In genomic region chr4:109072891-109073290, GRCm38 (mm10) we compare ENCODE assay signal across 20 mouse cellular contexts.
DNase-seq lines count a peak whose midpoint lies in the region; ATAC-seq and TF ChIP-seq lines count a peak whose summit lies in the region.
"Had no signal": no experiment of that assay in that cellular context is flagged by ENCODE, and none has a peak within 500 bp of the region (broad histone marks: within the 10 kb centered on the region; RNA-seq: fewer than 3 reads in every experiment).

No protein-coding gene starts in this region.

- peaks cover 7% of the 10 kb centered on the region for H3K4me1 ChIP-seq in midbrain, embryonic 13.5 days (replicated peaks)
- H3K4me1 ChIP-seq in midbrain, embryonic 10.5 days, result no peaks in the 10 kb centered on the region
- H3K4me1 ChIP-seq in ES-Bruce4 (ENCODE audit: control insufficient read depth, insufficient read depth, low read length) (peaks cover 3% of the 10 kb centered on the region), ES-E14 (ENCODE audit: control insufficient read depth in 2 of 2, insufficient read depth in 2 of 2, low read length in 2 of 2, poor library complexity in 1 of 2) (peaks cover 4 to 13% of the 10 kb centered on the region in 2 experiments)
- H3K4me1 ChIP-seq: forebrain, embryonic 13.5 days; forebrain, embryonic 15.5 days had no signal

- TF ChIP-seq CTCF in ES-Bruce4 (IDR thresholded peaks at IDR 0.05; ENCODE audit: low read depth, low read length), result no peak
- no peak for TF ChIP-seq CTCF in left cerebral cortex, adult 2 months (IDR thresholded peaks at IDR 0.05)

- H3K9me3 ChIP-seq in midbrain, embryonic 13.5 days, result no peaks in the 10 kb centered on the region
- H3K9me3 ChIP-seq in midbrain, embryonic 10.5 days (replicated peaks), result no peaks in the 10 kb centered on the region
- no peaks in the 10 kb centered on the region for H3K9me3 ChIP-seq in ES-Bruce4 (replicated peaks; ENCODE audit: control insufficient read depth, insufficient read depth, low read length, poor library complexity, severe bottlenecking)
- no peaks in the 10 kb centered on the region for H3K9me3 ChIP-seq in ES-E14 (ENCODE audit: control insufficient read depth, insufficient read depth, low read depth, low read length)
- H3K9me3 ChIP-seq: embryonic facial prominence, embryonic 10.5 days; embryonic facial prominence, embryonic 12.5 days; forebrain, embryonic 13.5 days; forebrain, embryonic 15.5 days had no signal

- no peak for DNase-seq in midbrain, embryonic 10.5 days (ENCODE audit: low spot score)
- DNase-seq in ES-E14 (ENCODE audit: low read depth, low spot score), result no peak
- peak; percentile 60 for DNase-seq in ZHBTc4 (ENCODE audit: low read depth, low spot score)
- no peak for DNase-seq in thymus, postnatal 10 days (ENCODE audit: low spot score in 2 of 2)
- DNase-seq in spleen, postnatal 14 days (ENCODE audit: low spot score in 2 of 2), result no peak
- no peak for DNase-seq in left cerebral cortex, adult 2 months (ENCODE audit: extremely low spot score in 1 of 2, low spot score in 2 of 2)
- DNase-seq: adrenal gland, adult 8-10 months; adrenal gland, postnatal 14 days; adrenal gland, postnatal 36 days; cerebellum, adult 11-12 months; cerebellum, adult 9-10 months; cerebellum, postnatal 10 days; cerebellum, postnatal 25 days; forebrain, postnatal 0 days had no signal

- whole genome bisulfite sequencing in midbrain, embryonic 13.5 days, result 90% methylated on average over 6 of the region's 6 CpGs
- WGBS in midbrain, embryonic 10.5 days, result 94% methylated on average over 6 of the region's 6 CpGs

- no peak for TF ChIP-seq POLR2A in ES-Bruce4 (IDR thresholded peaks at IDR 0.05; ENCODE audit: insufficient read depth, low read length)

- in situ Hi-C loops in ES-E14 (cut with MboI; ENCODE audit: low sequenced_read_pairs in 2 of 2, unreplicated experiment in 2 of 2), result no loop called here

- H3K27me3 ChIP-seq in midbrain, embryonic 13.5 days, result no peaks in the 10 kb centered on the region
- H3K27me3 ChIP-seq in midbrain, embryonic 10.5 days (ENCODE audit: low read depth, poor library complexity, severe bottlenecking), result no peaks in the 10 kb centered on the region
- H3K27me3 ChIP-seq in ES-Bruce4 (ENCODE audit: control insufficient read depth, insufficient read depth, low read length, poor library complexity, severe bottlenecking), result no peaks in the 10 kb centered on the region
- H3K27me3 ChIP-seq: embryonic facial prominence, embryonic 12.5 days; forebrain, embryonic 13.5 days; forebrain, embryonic 15.5 days had no signal

- TF ChIP-seq EP300 in ES-Bruce4 (IDR thresholded peaks at IDR 0.05; ENCODE audit: insufficient read depth, low read depth, low read length), result no peak

- peaks cover 33% of the 10 kb centered on the region for H3K36me3 ChIP-seq in midbrain, embryonic 13.5 days
- peaks cover 39% of the 10 kb centered on the region for H3K36me3 ChIP-seq in midbrain, embryonic 10.5 days
- H3K36me3 ChIP-seq in ES-Bruce4 (ENCODE audit: control insufficient read depth, insufficient read depth, low read length, poor library complexity, severe bottlenecking) (no peaks in the 10 kb centered on the region), ES-E14 (ENCODE audit: control insufficient read depth, insufficient read depth, low read length, poor library complexity, severe bottlenecking) (peaks cover 4% of the 10 kb centered on the region; the same call in 1 of the 2 replicates)

- H3K4me2 ChIP-seq in midbrain, embryonic 13.5 days (replicated peaks), result no peak overlapping the region
- H3K4me2 ChIP-seq: embryonic facial prominence, embryonic 12.5 days; forebrain, embryonic 13.5 days; forebrain, embryonic 15.5 days had no signal

- no peak for ATAC-seq in midbrain, embryonic 13.5 days
- ATAC-seq: forebrain, embryonic 13.5 days; forebrain, embryonic 15.5 days; forebrain, postnatal 0 days had no signal

- intact Hi-C loops in left cerebral cortex, adult 2 months (cut with DNase I), result no loop called here

- H3K27ac ChIP-seq in midbrain, embryonic 13.5 days, result peak overlapping the region; percentile 47; the same call in 1 of the 2 replicates
- H3K27ac ChIP-seq in midbrain, embryonic 10.5 days (replicated peaks), result no peak overlapping the region
- H3K27ac ChIP-seq in ES-Bruce4 (ENCODE audit: insufficient read depth, low read length) (peak overlapping the region; percentile 31; the same call in 1 of the 2 replicates), ES-E14 (ENCODE audit: insufficient read depth, low read depth, low read length, poor library complexity, severe bottlenecking) (peak overlapping the region; percentile 54)
- H3K27ac ChIP-seq in left cerebral cortex, adult 2 months, result no peak overlapping the region
- H3K27ac ChIP-seq: embryonic facial prominence, embryonic 10.5 days; embryonic facial prominence, embryonic 12.5 days; forebrain, embryonic 13.5 days; forebrain, embryonic 15.5 days had no signal

- H3K4me3 ChIP-seq in midbrain, embryonic 13.5 days (replicated peaks), result no peak overlapping the region
- H3K4me3 ChIP-seq in midbrain, embryonic 10.5 days, result no peak overlapping the region
- H3K4me3 ChIP-seq in ES-Bruce4 (ENCODE audit: low read depth, low read length), result peak overlapping the region; percentile 20
- peak overlapping the region in 1 of 2 experiments; percentile 12; a peak in 2 of 4 replicates for H3K4me3 ChIP-seq in ES-E14 (ENCODE audit: insufficient read depth in 1 of 2, low read depth in 1 of 2, low read length in 2 of 2, poor library complexity in 1 of 2, severe bottlenecking in 1 of 2)
- H3K4me3 ChIP-seq in left cerebral cortex, adult 2 months, result no peak overlapping the region
- H3K4me3 ChIP-seq: embryonic facial prominence, embryonic 10.5 days; embryonic facial prominence, embryonic 12.5 days; forebrain, embryonic 13.5 days; forebrain, embryonic 15.5 days had no signal

- no peak overlapping the region for H3K9ac ChIP-seq in midbrain, embryonic 13.5 days (replicated peaks)
- no peak overlapping the region for H3K9ac ChIP-seq in ES-Bruce4 (ENCODE audit: low read depth, poor library complexity, severe bottlenecking)
- H3K9ac ChIP-seq in ES-E14 (ENCODE audit: insufficient read depth, low read depth, low read length, poor library complexity, severe bottlenecking), result peak overlapping the region; percentile 8; the same call in 1 of the 2 replicates
- H3K9ac ChIP-seq: embryonic facial prominence, embryonic 12.5 days; forebrain, embryonic 13.5 days; forebrain, embryonic 15.5 days; forebrain, postnatal 0 days had no signal

TF ChIP-seq in ES-E14, 5 proteins besides CTCF, POLR2A, EP300 and RAD21:
- no peak for TF ChIP-seq ZC3H11A (IDR thresholded peaks at IDR 0.05; ENCODE audit: borderline replicate concordance, low read depth, low read length)
- TF ChIP-seq HCFC1 (IDR thresholded peaks at IDR 0.05; ENCODE audit: borderline replicate concordance, insufficient read depth, low read length), result no peak
- no peak for TF ChIP-seq CHD2 (IDR thresholded peaks at IDR 0.05; ENCODE audit: low read depth, low read length)
- no peak for TF ChIP-seq MAFK (IDR thresholded peaks at IDR 0.05; ENCODE audit: insufficient read depth, low read depth, low read length)
- no peak for TF ChIP-seq ZNF384 (IDR thresholded peaks at IDR 0.05; ENCODE audit: low read depth, low read length)

Comparison
In these comparisons a context has a peak if more than half of its experiments do, and no peak if none do; other contexts are left out.
1. H3K27ac ChIP-seq: peak in midbrain, embryonic 13.5 days (single experiment), ES-Bruce4 (single experiment) and ES-E14 (single experiment); none in midbrain, embryonic 10.5 days (single experiment) and left cerebral cortex, adult 2 months (single experiment).